10 mouse cellular contexts compared by ENCODE assay signal in genomic region chr6:32320254-32320653, GRCm38 (mm10).
DNase-seq lines count a peak whose midpoint lies in the region; ATAC-seq and TF ChIP-seq lines count a peak whose summit lies in the region.
"Had no signal": no experiment of that assay in that cellular context is flagged by ENCODE, and none has a peak within 500 bp of the region (broad histone marks: within the 10 kb centered on the region; RNA-seq: fewer than 3 reads in every experiment).

No protein-coding gene starts in this region.

- H3K9me3 ChIP-seq in heart, postnatal 0 days (replicated peaks; ENCODE audit: control insufficient read depth, low read length): no peaks in the 10 kb centered on the region
- H3K9me3 ChIP-seq: megakaryocyte, embryonic 14.5 days; stomach, embryonic 15.5 days had no signal

- TF ChIP-seq EP300 in heart, postnatal 0 days (IDR thresholded peaks at IDR 0.05; ENCODE audit: low read depth): no peak

- no peak for DNase-seq in heart, postnatal 0 days (ENCODE audit: low spot score)
- DNase-seq in heart, adult 8-10 months (ENCODE audit: low spot score): no peak
- peak; percentile 32 for DNase-seq in ovary, postnatal 36 days (ENCODE audit: low spot score)
- DNase-seq in ovary, postnatal 14 days (ENCODE audit: low spot score): no peak
- peak; percentile 69 for DNase-seq in adrenal gland, postnatal 10 days
- peak; percentile 15 for DNase-seq in naive thymus-derived CD4-positive, alpha-beta T cell, adult 2 months (ENCODE audit: low read depth)
- DNase-seq in adipocyte (ENCODE audit: low spot score): no peak
- no peak for DNase-seq in spleen, adult 12 weeks (ENCODE audit: low spot score)

- 35% methylated on average over 3 of the region's 3 CpGs for WGBS in heart, postnatal 0 days

- H3K9ac ChIP-seq in heart, postnatal 0 days (replicated peaks; ENCODE audit: low read depth, low read length): no peak overlapping the region
- H3K9ac ChIP-seq: stomach, embryonic 15.5 days had no signal

- H3K4me3 ChIP-seq in heart, postnatal 0 days (ENCODE audit: low read depth, low read length): no peak overlapping the region
- H3K4me3 ChIP-seq: megakaryocyte, embryonic 14.5 days; stomach, embryonic 15.5 days had no signal

- no peak for ATAC-seq in heart, postnatal 0 days (ENCODE audit: insufficient read depth, low read depth)

- H3K27me3 ChIP-seq in heart, postnatal 0 days (ENCODE audit: control insufficient read depth, insufficient read depth, low read length): no peaks in the 10 kb centered on the region
- H3K27me3 ChIP-seq: megakaryocyte, embryonic 14.5 days; stomach, embryonic 15.5 days had no signal

- no peaks in the 10 kb centered on the region for H3K36me3 ChIP-seq in heart, postnatal 0 days (replicated peaks; ENCODE audit: control insufficient read depth, insufficient read depth, low read length)
- H3K36me3 ChIP-seq: stomach, embryonic 15.5 days had no signal

- no peak overlapping the region for H3K27ac ChIP-seq in heart, postnatal 0 days (ENCODE audit: low read depth)
- H3K27ac ChIP-seq: stomach, embryonic 15.5 days had no signal

- no peak overlapping the region for H3K4me2 ChIP-seq in heart, postnatal 0 days (ENCODE audit: low read depth, low read length)
- H3K4me2 ChIP-seq: stomach, embryonic 15.5 days had no signal

- TF ChIP-seq CTCF in heart, postnatal 0 days (IDR thresholded peaks at IDR 0.05; ENCODE audit: low read depth): peak; percentile 61

- peaks cover 6% of the 10 kb centered on the region; the same call in 1 of the 2 replicates for H3K4me1 ChIP-seq in heart, postnatal 0 days (ENCODE audit: control insufficient read depth, insufficient read depth)
- H3K4me1 ChIP-seq: stomach, embryonic 15.5 days had no signal

Comparison
In these comparisons a context has a peak if more than half of its experiments do, and no peak if none do; other contexts are left out.
1. DNase-seq: peak in ovary, postnatal 36 days (single experiment), adrenal gland, postnatal 10 days (single experiment) and naive thymus-derived CD4-positive, alpha-beta T cell, adult 2 months (single experiment); none in heart, postnatal 0 days (single experiment), heart, adult 8-10 months (single experiment), ovary, postnatal 14 days (single experiment), adipocyte (single experiment) and spleen, adult 12 weeks (single experiment).